Mouse (Mus musculus) neural tube, embryonic 12.5 days (tissue): ENCODE data around the gene Zbtb4. TPM values are rescaled to one million over a fixed set of nuclear protein-coding genes. Genes with fewer than 3 reads are reported as not detected.
"Not testable (repeated sequence)": the region's sequence is repeated elsewhere in the genome, so short reads cannot be mapped to it uniquely, and the experiment has no call there.

Source experiments
- ATAC-seq: fragments of 200-750 bp; cut with Nextera tagmentation; 2 replicates; pipeline ENCODE4 v1.8.0; 2017; ENCODE audit warnings: low read depth, mild to moderate bottlenecking, moderate TSS enrichment, moderate library complexity; ENCODE audit not compliant: low FRiP score
- H3K27ac ChIP-seq: fragments of 300-500 bp; sonication (generic); 2 replicates; pipeline ENCODE4 v1.5.1; 2016
- H3K27me3 ChIP-seq: fragments of 300-500 bp; sonication (generic); replicated peaks from 2 replicates; pipeline ENCODE4 v1.6.1; 2016; ENCODE audit warnings: mild to moderate bottlenecking
- H3K36me3 ChIP-seq: fragments of 300-500 bp; sonication (generic); 2 replicates; pipeline ENCODE4 v1.6.1; 2016; ENCODE audit warnings: mild to moderate bottlenecking
- H3K4me1 ChIP-seq: fragments of 300-500 bp; sonication (generic); 2 replicates; pipeline ENCODE4 v1.6.1; 2016
- H3K4me2 ChIP-seq: fragments of 300-500 bp; sonication (generic); replicated peaks from 2 replicates; pipeline ENCODE4 v1.6.1; 2016; ENCODE audit warnings: mild to moderate bottlenecking
- H3K4me3 ChIP-seq: fragments of 300-500 bp; sonication (generic); 2 replicates; pipeline ENCODE4 v1.5.1; 2016
- H3K9ac ChIP-seq: fragments of 300-500 bp; sonication (generic); 2 replicates; pipeline ENCODE4 v1.6.1; 2016; ENCODE audit warnings: mild to moderate bottlenecking
- H3K9me3 ChIP-seq: fragments of 300-500 bp; sonication (generic); 2 replicates; pipeline ENCODE4 v1.6.1; 2016; ENCODE audit warnings: mild to moderate bottlenecking
- WGBS: fragments of 180-500 bp; shearing (Covaris S2); methylation state at CpG from one replicate; pipeline ENCODE4 v1.1.7; 2016; 5-methylcytosine and 5-hydroxymethylcytosine counted together
- polyA plus RNA-seq: library from polyadenylated mRNA; unstranded; fragments of >200 nt; fragmentation: Nextera tagmentation; extraction: Ambion mirVana; gene quantifications from 2 replicates; pipeline ENCODE4 v1.2.1, GENCODE M21; 2016

Zbtb4 gene
- polyA plus RNA-seq, result 2.3 and 2.4 TPM in 2 replicates

DNA sequence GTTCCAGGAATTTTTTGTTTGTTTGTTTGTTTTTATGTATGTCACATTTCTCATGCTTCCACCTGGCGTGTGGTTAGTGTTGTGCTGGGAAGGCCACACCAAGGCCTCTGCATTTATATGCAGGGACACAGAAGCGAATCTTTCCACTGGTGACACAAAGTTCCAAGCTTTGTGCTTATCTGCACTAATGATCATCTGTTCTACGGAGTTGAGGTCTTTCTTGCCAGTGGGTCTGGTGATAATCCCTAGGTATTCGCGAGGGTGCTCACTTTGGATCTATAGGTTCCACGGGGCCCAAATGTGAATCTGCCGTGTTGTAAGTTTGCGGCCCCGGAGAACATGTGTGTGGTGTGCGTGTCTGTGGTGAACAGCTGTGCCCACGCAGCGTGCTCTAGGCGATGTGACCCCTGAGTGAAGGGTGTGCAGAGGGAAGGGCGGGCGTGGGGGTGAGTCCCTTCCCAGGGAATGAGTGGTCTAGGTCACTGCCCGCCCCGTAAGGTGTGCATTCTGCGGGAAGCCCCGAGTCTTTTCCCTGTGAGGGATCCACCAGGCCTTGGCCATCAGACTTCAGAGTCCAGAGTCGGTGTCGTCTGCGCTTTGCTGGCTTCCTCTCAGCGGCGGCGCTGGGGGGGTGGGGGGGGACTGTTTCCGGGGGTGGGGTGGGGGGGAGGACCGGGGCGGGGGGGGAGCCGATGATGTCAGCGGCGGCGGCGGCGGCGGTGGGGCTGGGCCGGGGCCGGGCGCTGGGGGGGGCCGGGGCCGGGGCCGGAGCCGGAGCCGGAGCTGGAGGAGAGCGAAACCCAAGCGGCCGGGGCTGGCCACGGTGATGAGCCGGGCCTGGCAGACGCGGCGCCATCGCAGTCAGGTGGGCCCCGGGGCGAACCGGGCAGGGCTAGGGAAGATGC, at the start of gene Zbtb4:
Gene Zbtb4 (plus strand): TSS at position 692 of the 905 bp plus-strand sequence.
- H3K9ac ChIP-seq, result peak within 1 kb of the TSS; percentile 92
- H3K27me3 ChIP-seq, result no peaks in the 10 kb centered on the region
- H3K27ac ChIP-seq, result peak within 1 kb of the TSS; percentile 55; the same call in 1 of the 2 replicates
- WGBS, result 19% methylated on average over 45 of the region's 55 CpGs
- peak; percentile 69; the same call in 1 of the 2 replicates for ATAC-seq
- H3K9me3 ChIP-seq, result no peaks in the 10 kb centered on the region
- peaks cover 22% of the 10 kb centered on the region for H3K4me1 ChIP-seq
- H3K4me3 ChIP-seq, result peak within 1 kb of the TSS; percentile 79
- H3K36me3 ChIP-seq, result no peaks in the 10 kb centered on the region
- H3K4me2 ChIP-seq, result peak within 1 kb of the TSS; percentile 81

DNA sequence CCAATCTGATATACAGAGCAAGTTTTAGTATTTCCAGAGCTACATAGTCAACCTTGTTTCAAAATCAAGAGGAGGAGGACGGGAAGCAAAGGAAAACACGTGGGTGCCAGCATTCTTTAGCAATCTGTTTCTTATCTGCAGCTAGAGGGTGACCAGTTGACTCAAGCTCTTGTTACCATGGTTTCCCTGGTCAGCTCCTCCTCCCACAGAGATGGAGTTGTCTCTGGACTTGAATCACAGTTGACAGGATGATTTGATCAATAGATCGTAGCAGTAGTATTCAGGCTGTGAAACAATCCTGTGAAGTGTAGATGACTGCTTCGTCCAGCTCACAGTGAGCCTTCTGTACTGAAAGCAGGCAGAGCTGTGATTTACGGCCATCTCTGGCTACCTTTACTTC, 49.8 kb upstream of the Zbtb4 start:
- H3K27ac ChIP-seq, result no peak overlapping the region
- 0 out of 2 replicates have a peak, but pooled peaks cover 4% of the 10 kb centered on the region for H3K9me3 ChIP-seq
- no peaks in the 10 kb centered on the region for H3K27me3 ChIP-seq
- H3K9ac ChIP-seq, result no peak overlapping the region
- no peaks in the 10 kb centered on the region for H3K4me1 ChIP-seq
- no peak overlapping the region for H3K4me3 ChIP-seq
- 27% methylated on average over 5 of the region's 5 CpGs for WGBS
- no peak overlapping the region for H3K4me2 ChIP-seq
- no peak for ATAC-seq
- H3K36me3 ChIP-seq, result no peaks in the 10 kb centered on the region

- WGBS, result 69% methylated on average over 4 of the region's 4 CpGs
These were observed 48.8 kb upstream of the Zbtb4 start for GRCm38 (mm10) chr11:69716953-69717352.

GRCm38 (mm10) chr11:69718661-69719060, 47.1 kb upstream of the Zbtb4 start:
- WGBS, result 41% methylated on average over 15 of the region's 15 CpGs
- Histone ChIP-seq H3K36me3 (no peaks in the 10 kb centered on the region), H3K9ac (peak overlapping the region; percentile 23; the same call in 1 of the 2 replicates), H3K27ac (no peak overlapping the region), H3K27me3 (no peaks in the 10 kb centered on the region), H3K9me3 (0 out of 2 replicates have a peak, but pooled peaks cover 4% of the 10 kb centered on the region), H3K4me1 (no peaks in the 10 kb centered on the region), H3K4me3 (no peak overlapping the region), H3K4me2 (peak overlapping the region; percentile 24; the same call in 1 of the 2 replicates)
- ATAC-seq, result no peak

More at GRCm38 (mm10) chr11:69716953-69717352, 48.8 kb upstream of the Zbtb4 start:
- Histone ChIP-seq H3K27ac (no peak overlapping the region), H3K4me1 (no peaks in the 10 kb centered on the region), H3K27me3 (no peaks in the 10 kb centered on the region), H3K9ac (no peak overlapping the region), H3K4me2 (no peak overlapping the region), H3K9me3 (0 out of 2 replicates have a peak, but pooled peaks cover 4% of the 10 kb centered on the region), H3K36me3 (no peaks in the 10 kb centered on the region), H3K4me3 (no peak overlapping the region)
- no peak for ATAC-seq

DNA sequence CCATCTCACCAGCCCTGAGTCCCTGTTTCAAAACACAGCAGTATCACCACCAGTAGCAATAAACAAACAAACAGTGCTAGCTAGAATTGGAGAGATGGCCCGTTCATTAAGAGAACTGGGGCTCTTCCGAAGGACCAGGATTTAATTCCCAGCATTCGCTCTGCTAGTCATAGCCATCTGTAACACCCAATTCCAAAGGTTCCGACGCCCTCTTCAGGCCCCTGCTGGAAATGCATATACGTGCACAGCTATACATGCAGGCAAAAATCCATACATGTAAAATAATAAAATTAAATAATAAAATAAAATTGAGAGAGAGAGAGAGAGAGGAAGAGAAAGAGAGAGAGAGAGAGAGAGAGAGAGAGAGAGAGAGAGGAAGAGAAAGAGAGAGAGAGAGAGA, 46.3 kb upstream of the Zbtb4 start:
- Histone ChIP-seq H3K27me3 (no peaks in the 10 kb centered on the region), H3K4me1 (no peaks in the 10 kb centered on the region), H3K9me3 (0 out of 2 replicates have a peak, but pooled peaks cover 4% of the 10 kb centered on the region), H3K36me3 (no peaks in the 10 kb centered on the region), H3K4me2 (no peak overlapping the region), H3K9ac (no peak overlapping the region), H3K27ac (no peak overlapping the region), H3K4me3 (no peak overlapping the region)
- ATAC-seq, result no peak
- WGBS, result 75% methylated on average over 6 of the region's 6 CpGs

- Histone ChIP-seq H3K9me3 (no peaks in the 10 kb centered on the region), H3K4me3 (no peak overlapping the region), H3K27me3 (no peaks in the 10 kb centered on the region), H3K36me3 (no peaks in the 10 kb centered on the region), H3K9ac (no peak overlapping the region), H3K27ac (no peak overlapping the region), H3K4me1 (no peaks in the 10 kb centered on the region), H3K4me2 (no peak overlapping the region)
- ATAC-seq, result no peak
- 88% methylated on average over 6 of the region's 6 CpGs for WGBS
These were observed 44.9 kb upstream of the Zbtb4 start for GRCm38 (mm10) chr11:69720852-69721251.

GRCm38 (mm10) chr11:69723074-69723473, 42.6 kb upstream of the Zbtb4 start:
- no peak for ATAC-seq
- 53% methylated on average over 2 of the region's 2 CpGs for WGBS
- H3K27ac ChIP-seq, result no peak overlapping the region

DNA sequence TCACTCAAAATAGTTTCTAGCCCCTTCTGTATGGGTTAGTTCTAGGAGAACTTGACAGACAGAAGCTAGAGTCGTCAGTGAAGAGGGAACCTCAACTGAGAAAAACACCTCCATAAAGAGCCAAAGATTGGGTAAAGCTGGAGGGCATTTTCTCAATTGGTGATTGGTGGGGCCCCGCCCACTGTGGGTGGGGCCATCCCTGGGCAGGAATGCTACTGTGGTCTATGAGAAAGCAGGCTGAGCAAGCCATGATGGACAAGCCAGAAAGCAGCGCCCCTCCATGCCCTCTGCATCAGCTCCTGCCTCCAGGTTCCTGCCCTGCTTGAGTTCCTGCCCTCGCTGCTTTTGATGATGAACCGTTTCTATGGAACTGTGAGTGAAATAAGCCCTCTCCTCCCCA, 39.8 kb upstream of the Zbtb4 start:
- H3K9ac ChIP-seq, result no peak overlapping the region
- WGBS, result 41% methylated on average over 5 of the region's 5 CpGs
- no peaks in the 10 kb centered on the region for H3K9me3 ChIP-seq
- no peaks in the 10 kb centered on the region for H3K36me3 ChIP-seq
- H3K4me3 ChIP-seq, result no peak overlapping the region
- no peak overlapping the region for H3K4me2 ChIP-seq
- no peak for ATAC-seq
- no peak overlapping the region for H3K27ac ChIP-seq
- H3K27me3 ChIP-seq, result no peaks in the 10 kb centered on the region
- H3K4me1 ChIP-seq, result no peaks in the 10 kb centered on the region

More at GRCm38 (mm10) chr11:69723074-69723473, 42.6 kb upstream of the Zbtb4 start:
- no peak overlapping the region for H3K4me2 ChIP-seq
- H3K4me1 ChIP-seq, result no peaks in the 10 kb centered on the region
- H3K36me3 ChIP-seq, result no peaks in the 10 kb centered on the region
- H3K4me3 ChIP-seq, result no peak overlapping the region
- no peaks in the 10 kb centered on the region for H3K9me3 ChIP-seq
- H3K9ac ChIP-seq, result no peak overlapping the region
- H3K27me3 ChIP-seq, result no peaks in the 10 kb centered on the region

GRCm38 (mm10) chr11:69729063-69729462, 36.6 kb upstream of the Zbtb4 start:
- no peak overlapping the region for H3K4me2 ChIP-seq
- no peaks in the 10 kb centered on the region for H3K4me1 ChIP-seq
- H3K9ac ChIP-seq, result no peak overlapping the region
- no peak overlapping the region for H3K27ac ChIP-seq
- H3K27me3 ChIP-seq, result no peaks in the 10 kb centered on the region
- no peak overlapping the region for H3K4me3 ChIP-seq
- peaks cover 8% of the 10 kb centered on the region for H3K36me3 ChIP-seq
- no peaks in the 10 kb centered on the region for H3K9me3 ChIP-seq
- ATAC-seq, result no peak
- 15% methylated on average over 3 of the region's 3 CpGs for WGBS

GRCm38 (mm10) chr11:69731408-69731807, 34.3 kb upstream of the Zbtb4 start:
- H3K9me3 ChIP-seq, H3K27ac ChIP-seq, ATAC-seq, H3K9ac ChIP-seq, H3K4me1 ChIP-seq, H3K4me3 ChIP-seq, H3K4me2 ChIP-seq, H3K27me3 ChIP-seq: not testable (repeated sequence)
- peaks cover 31% of the 10 kb centered on the region for H3K36me3 ChIP-seq
- WGBS, result 71% methylated on average over 3 of the region's 3 CpGs

GRCm38 (mm10) chr11:69751635-69752034, 14.1 kb upstream of the Zbtb4 start:
- no peak for ATAC-seq
- Histone ChIP-seq H3K27me3 (no peaks in the 10 kb centered on the region), H3K36me3 (peaks cover 13% of the 10 kb centered on the region), H3K9ac (no peak overlapping the region), H3K27ac (no peak overlapping the region), H3K4me1 (peaks cover 25% of the 10 kb centered on the region), H3K9me3 (no peaks in the 10 kb centered on the region), H3K4me2 (no peak overlapping the region), H3K4me3 (no peak overlapping the region)
- 89% methylated on average over 3 of the region's 3 CpGs for WGBS

DNA sequence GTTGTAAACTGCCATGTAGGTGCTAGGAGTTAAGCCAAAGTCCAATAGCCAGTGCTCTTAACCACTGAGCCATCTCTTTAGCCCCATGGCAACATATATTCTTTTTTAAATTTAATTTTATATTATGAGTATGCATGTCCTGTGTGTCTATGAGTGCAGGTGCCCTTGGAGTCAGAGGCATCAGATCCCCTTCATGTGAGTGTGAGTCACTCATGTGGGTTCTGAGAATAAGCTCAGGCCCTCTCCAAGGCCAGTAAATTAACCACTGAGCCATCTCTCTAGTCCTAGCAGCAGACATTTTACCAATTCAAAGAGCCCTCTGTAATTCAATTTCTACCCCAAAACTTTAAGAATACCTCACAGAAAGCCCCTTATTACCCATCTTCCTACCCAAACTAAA, 13.0 kb upstream of the Zbtb4 start:
- Histone ChIP-seq H3K27ac (no peak overlapping the region), H3K4me3 (no peak overlapping the region), H3K4me2 (no peak overlapping the region), H3K4me1 (peaks cover 35% of the 10 kb centered on the region), H3K36me3 (peaks cover 4% of the 10 kb centered on the region), H3K9ac (0 out of 2 replicates have a peak overlapping the region, but pooled peaks have one; percentile 21), H3K9me3 (no peaks in the 10 kb centered on the region), H3K27me3 (no peaks in the 10 kb centered on the region)
- no peak for ATAC-seq
